Mouse (Mus musculus) bone marrow macrophage, adult 2 months (primary cell): ENCODE results near the gene Lrrk1.

Source experiments
- CTCF ChIP-seq: IDR thresholded peaks from 2 replicates; pipeline ENCODE4 v1.5.1; 2012; ENCODE audit warnings: low read depth, mild to moderate bottlenecking, low read length, moderate library complexity
- POLR2A ChIP-seq: IDR thresholded peaks from 2 replicates; pipeline ENCODE4 v1.6.1; 2012; ENCODE audit warnings: mild to moderate bottlenecking, low read depth, low read length, borderline replicate concordance

DNA sequence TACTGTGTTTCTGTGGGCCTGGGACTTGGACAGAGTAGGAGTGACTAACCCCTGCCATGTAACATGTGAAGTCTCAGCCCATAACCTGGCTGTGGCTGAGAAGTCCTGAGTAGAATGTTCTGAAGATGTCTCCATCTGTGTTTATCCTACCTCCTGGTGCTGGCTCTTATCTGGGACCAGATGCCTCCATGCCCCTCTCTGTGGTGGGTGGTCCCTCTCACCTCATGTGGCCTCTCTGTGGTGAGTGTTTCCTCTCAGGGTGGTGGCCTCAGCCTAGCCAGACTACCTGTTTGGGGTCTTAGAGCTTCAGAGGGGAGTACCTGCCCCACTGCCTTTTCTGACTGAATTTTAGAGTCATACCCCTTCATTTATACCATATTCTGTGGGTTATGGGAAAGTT lies 139.9 kb downstream of the Lrrk1 start:
- no peak for TF ChIP-seq POLR2A
- no peak for TF ChIP-seq CTCF
